Mouse (Mus musculus): ENCODE results near the gene Pax1. TPM values are rescaled to one million over a fixed set of nuclear protein-coding genes. Genes with fewer than 3 reads are reported as not detected.

Pax1 gene
- not detected for polyA plus RNA-seq (2015; fragmentation: Illumina TruSeq; extraction: RNeasy Lipid Tissue Mini Kit (QIAGEN cat#74804); ENCODE audit: low read depth, low replicate concordance)

DNA sequence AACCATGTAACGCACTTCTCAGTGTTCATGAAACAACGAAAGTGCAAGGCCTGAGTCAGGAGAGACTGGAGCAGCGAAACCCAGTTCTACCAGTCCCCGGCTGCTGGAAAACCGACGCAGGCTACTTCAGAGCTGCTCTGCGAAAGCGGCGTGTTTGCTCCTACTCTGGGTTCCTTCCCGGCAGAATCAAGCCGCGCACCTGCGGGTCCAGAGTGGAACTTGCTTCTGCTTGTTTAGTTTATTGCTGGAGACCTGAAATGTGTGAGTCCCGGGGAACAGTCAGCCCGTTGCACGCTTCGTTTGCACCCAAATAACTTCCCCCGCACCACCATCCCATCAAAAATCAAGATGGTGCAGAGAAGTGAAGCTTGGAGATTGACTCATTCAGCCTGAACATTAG is at the start of gene Pax1:
Gene Pax1, plus strand, starts transcription at position 345 of the 400 bp plus-strand sequence.

Other genes with a start within 250 kb of the Pax1 start
- 4.5 TPM for gene Nkx2-2, start 167.7 kb upstream of the Pax1 start, polyA plus RNA-seq (2015; fragmentation: Illumina TruSeq; extraction: RNeasy Lipid Tissue Mini Kit (QIAGEN cat#74804); ENCODE audit: low read depth, low replicate concordance)